5 mouse cellular contexts compared by ENCODE assay signal in the genomic region with DNA sequence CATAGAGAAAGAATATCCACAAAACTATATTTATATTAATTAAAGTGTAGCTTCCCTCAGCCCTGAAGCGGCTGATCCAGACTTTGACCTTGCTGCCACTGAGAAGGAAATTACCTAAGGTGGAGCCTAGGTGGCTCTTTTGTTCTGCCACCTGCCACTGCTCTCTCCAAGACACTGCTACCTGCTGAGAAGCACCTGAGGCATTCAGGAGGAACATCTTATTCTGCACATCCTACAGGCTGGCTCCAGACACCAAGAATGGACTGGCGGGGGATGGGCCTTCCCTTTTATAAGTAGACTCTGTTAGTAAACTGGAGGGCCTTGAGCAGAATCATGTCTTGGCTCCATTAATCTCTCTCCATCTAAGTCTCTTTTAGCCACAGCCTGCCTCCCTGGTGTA.
DNase-seq lines count a peak whose midpoint lies in the region; ATAC-seq and TF ChIP-seq lines count a peak whose summit lies in the region.
"Not testable (repeated sequence)": the region's sequence is repeated elsewhere in the genome, so short reads cannot be mapped to it uniquely, and the experiment has no call there.

No protein-coding gene starts in this region.

- peak; percentile 97 for TF ChIP-seq EP300 in ES-Bruce4 (IDR thresholded peaks at IDR 0.05; ENCODE audit: insufficient read depth, low read depth, low read length)

- DNase-seq in ES-E14 (ENCODE audit: low read depth, low spot score) = peak; percentile 46
- peak; percentile 14 for DNase-seq in WW6 (ENCODE audit: low read depth, low spot score)
- DNase-seq in cerebellum, adult 9-10 months = peak; percentile 3
- DNase-seq in midbrain, embryonic 14.5 days = peak; percentile 2

- not testable (repeated sequence) for H3K4me1 ChIP-seq in ES-Bruce4 (ENCODE audit: control insufficient read depth, insufficient read depth, low read length); midbrain, embryonic 14.5 days (ENCODE audit: control insufficient read depth, insufficient read depth, low read length)
- peaks cover 0 to 18% of the 10 kb centered on the region in 2 experiments; a peak in 3 of 4 replicates for H3K4me1 ChIP-seq in ES-E14 (ENCODE audit: control insufficient read depth in 2 of 2, insufficient read depth in 2 of 2, low read length in 2 of 2, poor library complexity in 1 of 2)

- H3K27ac ChIP-seq in ES-Bruce4 (ENCODE audit: insufficient read depth, low read length); ES-E14 (ENCODE audit: insufficient read depth, low read depth, low read length, poor library complexity, severe bottlenecking); midbrain, embryonic 14.5 days (replicated peaks; ENCODE audit: low read depth, low read length): not testable (repeated sequence)

- not testable (repeated sequence) for H3K36me3 ChIP-seq in ES-Bruce4 (ENCODE audit: control insufficient read depth, insufficient read depth, low read length, poor library complexity, severe bottlenecking); ES-E14 (ENCODE audit: control insufficient read depth, insufficient read depth, low read length, poor library complexity, severe bottlenecking); midbrain, embryonic 14.5 days (ENCODE audit: control insufficient read depth, insufficient read depth, low read length)

- H3K27me3 ChIP-seq in ES-Bruce4 (ENCODE audit: control insufficient read depth, insufficient read depth, low read length, poor library complexity, severe bottlenecking); midbrain, embryonic 14.5 days (ENCODE audit: control insufficient read depth, insufficient read depth, low read length): not testable (repeated sequence)

- not testable (repeated sequence) for H3K4me3 ChIP-seq in ES-Bruce4 (ENCODE audit: low read depth, low read length); midbrain, embryonic 14.5 days (replicated peaks; ENCODE audit: low read depth, low read length)
- peak overlapping the region in 1 of 2 experiments; percentile 11; a peak in 1 of 4 replicates for H3K4me3 ChIP-seq in ES-E14 (ENCODE audit: insufficient read depth in 1 of 2, low read depth in 1 of 2, low read length in 2 of 2, poor library complexity in 1 of 2, severe bottlenecking in 1 of 2)

- not testable (repeated sequence) for H3K4me2 ChIP-seq in midbrain, embryonic 14.5 days (ENCODE audit: low read length)

- in situ Hi-C loops in ES-E14 (cut with MboI; ENCODE audit: low sequenced_read_pairs in 2 of 2, unreplicated experiment in 2 of 2) = not testable (repeated sequence)

- TF ChIP-seq CTCF in ES-Bruce4 (IDR thresholded peaks at IDR 0.05; ENCODE audit: low read depth, low read length) = not testable (repeated sequence)

- not testable (repeated sequence) for TF ChIP-seq POLR2A in ES-Bruce4 (IDR thresholded peaks at IDR 0.05; ENCODE audit: insufficient read depth, low read length)

- 0 out of 2 replicates have a peak, but pooled peaks cover 14% of the 10 kb centered on the region for H3K9me3 ChIP-seq in ES-Bruce4 (replicated peaks; ENCODE audit: control insufficient read depth, insufficient read depth, low read length, poor library complexity, severe bottlenecking)
- not testable (repeated sequence) for H3K9me3 ChIP-seq in ES-E14 (ENCODE audit: control insufficient read depth, insufficient read depth, low read depth, low read length); midbrain, embryonic 14.5 days (ENCODE audit: control insufficient read depth, low read length)

- 73% methylated on average over 2 of the region's 2 CpGs for WGBS in midbrain, embryonic 14.5 days

- not testable (repeated sequence) for ATAC-seq in midbrain, embryonic 14.5 days (ENCODE audit: low FRiP score, low TSS enrichment)

- H3K9ac ChIP-seq in ES-Bruce4 (ENCODE audit: low read depth, poor library complexity, severe bottlenecking); ES-E14 (ENCODE audit: insufficient read depth, low read depth, low read length, poor library complexity, severe bottlenecking); midbrain, embryonic 14.5 days (replicated peaks; ENCODE audit: low read length): not testable (repeated sequence)
